Mouse (Mus musculus) urinary bladder, adult 18-20 months (tissue): ENCODE data around the gene Zfp326.
A peak's percentile ranks its signal among the peaks of the same experiment; 100 is the strongest.

Experiments
- DNase-seq, 2 experiments: peaks; one replicate each; pipeline ENCODE4 v3.0.0; 2022; ENCODE audit warnings: low spot score in 2 of 2, mixed read lengths in 2 of 2

Zfp326 gene

DNA sequence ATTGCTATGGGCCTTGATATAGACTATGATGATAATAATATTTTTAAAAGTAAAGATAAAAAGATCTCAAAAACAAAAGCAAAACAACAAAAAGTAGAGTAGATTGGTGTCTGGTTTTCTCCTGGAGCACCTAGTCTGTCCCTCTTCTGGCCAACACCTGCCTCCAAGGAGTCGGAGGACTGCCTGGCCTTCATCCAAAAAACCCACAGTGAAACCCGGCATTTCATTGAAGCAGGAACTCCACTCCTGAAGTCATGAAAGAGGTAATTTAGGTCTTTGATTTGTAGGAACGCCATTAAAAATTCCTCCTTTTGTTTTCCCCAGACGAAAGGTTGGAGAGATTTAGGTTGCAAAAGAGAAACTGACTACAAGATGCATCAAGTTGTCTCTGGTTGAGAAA lies 8.9 kb upstream of the Zfp326 start:
- DNase-seq, result no peak

- DNase-seq, result no peak
These were observed 8.4 kb upstream of the Zfp326 start for GRCm38 (mm10) chr5:105867841-105868447.

GRCm38 (mm10) chr5:105868593-105868992 lies 7.8 kb upstream of the Zfp326 start:
- peak; percentile 57 to 68 for DNase-seq

- DNase-seq, result no peak
These were observed 6.6 kb upstream of the Zfp326 start for GRCm38 (mm10) chr5:105869739-105870138.

GRCm38 (mm10) chr5:105871140-105871539 lies 5.2 kb upstream of the Zfp326 start:
- DNase-seq, result no peak

DNA sequence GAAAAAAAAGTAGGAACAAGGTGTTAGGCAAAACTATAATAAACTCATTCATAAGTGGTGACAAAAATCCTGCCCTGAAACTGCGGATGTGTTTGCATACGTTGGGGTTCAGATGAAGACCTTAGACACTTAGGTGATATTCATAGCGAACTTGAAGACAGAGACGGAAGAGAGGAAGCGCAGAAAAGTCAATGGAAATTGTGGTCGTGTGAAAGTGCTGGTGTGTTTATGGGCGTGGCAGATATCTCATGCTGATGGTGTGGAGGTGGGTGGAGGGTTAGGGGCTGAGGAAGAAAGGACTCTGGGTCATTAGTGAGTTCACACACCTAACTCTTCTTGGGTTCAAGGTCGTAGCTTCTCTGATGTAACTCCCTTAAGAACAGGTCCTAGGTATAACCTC lies 4.2 kb upstream of the Zfp326 start:
- no peak for DNase-seq

DNA sequence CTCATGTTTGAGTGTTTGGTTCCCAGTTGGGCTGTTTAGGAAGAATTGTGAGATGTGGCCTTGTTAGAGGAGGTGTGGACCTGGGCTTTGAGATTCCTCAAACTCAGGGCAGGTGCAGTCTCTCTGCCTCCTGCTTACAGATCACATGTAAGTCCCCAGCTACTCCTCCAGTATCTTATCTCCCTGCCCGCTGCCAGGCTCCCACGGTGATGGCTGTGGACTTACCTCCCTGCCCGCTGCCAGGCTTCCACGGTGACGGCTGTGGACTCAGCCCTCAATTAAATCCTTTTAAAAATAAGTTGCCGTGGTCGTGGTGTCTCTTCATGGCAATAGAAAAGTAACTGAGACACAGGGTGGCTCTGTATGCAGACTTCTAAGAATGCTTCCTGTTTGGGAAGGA lies 3.4 kb upstream of the Zfp326 start:
- no peak for DNase-seq

DNA sequence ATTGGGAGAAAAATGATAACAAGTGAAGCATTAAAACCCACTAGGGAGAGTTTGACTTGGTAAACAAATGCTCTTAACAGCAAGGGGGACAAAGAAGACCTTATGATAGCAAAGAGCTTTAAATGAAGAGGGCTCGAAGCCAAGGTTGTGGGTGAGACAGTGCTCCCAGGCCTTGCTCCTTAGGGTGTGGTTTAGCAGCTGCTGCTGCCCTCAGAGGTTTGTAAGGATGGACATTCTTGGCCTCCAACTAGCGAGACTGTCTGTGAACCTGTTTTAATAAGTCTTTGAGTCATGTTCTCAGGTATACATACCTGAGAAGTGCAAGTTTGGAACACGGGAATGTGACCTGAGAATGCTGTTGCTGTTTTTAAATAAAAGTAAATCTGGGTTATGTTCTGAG lies 2.6 kb upstream of the Zfp326 start:
- DNase-seq, result no peak

- no peak for DNase-seq
These were observed 1.9 kb upstream of the Zfp326 start for GRCm38 (mm10) chr5:105874476-105874875.

DNA sequence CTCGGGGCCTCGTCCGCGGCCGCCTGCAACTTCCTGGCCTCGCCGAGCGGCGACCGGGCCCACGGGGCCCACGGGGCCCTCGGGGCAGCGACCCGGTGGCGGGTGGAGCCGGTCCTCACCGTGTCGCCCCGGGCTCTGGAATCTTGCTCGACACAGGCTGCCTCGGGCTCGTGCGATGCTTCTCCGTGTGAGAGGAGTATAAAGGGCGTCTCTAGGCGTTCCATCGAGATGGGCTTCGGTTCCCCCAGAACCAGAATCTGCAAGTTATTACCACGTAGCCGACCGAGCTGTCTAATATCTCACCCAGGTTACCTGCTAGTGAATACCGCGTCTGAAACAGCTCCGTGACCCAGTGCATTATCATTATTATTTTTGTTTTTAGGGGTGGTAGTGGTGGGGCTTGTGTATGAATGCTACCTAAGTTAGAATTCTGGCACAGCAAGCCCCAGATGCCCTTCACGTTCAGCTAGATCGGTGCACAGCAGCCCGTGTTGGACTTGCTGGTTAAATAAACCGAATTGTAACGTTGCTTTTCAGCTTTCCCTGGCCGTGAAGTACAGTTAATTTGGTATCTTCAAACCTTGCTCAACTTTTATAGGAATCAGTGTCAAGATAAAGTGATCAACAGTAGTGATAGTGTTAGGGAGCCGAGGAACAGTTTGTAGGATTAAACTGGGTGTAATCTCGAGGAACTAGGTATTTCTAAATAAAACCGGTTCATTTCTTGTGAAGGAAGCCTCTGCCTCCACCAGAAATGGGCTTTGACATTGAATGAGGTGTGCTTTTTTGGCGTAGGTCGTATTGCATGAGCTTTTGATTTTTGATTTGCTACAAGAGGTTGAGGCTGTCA lies 785 bp downstream of the Zfp326 start:
- DNase-seq, result peak in 1 of 2 experiments; percentile 31

- DNase-seq, result no peak
These were observed 11.0 kb downstream of the Zfp326 start for GRCm38 (mm10) chr5:105887317-105887716.

DNA sequence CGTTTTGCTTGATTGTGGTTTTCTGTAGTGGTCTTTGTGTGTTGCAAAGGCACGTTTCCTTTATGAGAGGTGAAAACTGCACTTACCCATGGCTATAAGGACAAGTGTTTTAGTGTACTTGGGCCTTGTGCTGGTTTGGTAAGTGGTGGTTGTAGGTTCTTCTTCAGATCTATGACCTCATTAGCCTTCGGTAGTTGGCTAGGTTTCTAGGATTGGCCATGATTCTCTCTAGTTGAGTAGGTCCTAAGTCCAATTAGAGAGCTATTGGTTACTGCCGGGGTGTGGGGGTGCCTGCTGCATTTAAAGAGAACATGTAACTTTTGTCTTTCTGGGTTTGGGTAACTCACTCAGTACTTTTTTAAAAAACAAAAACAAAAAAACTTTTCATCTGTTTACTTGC lies 21.8 kb downstream of the Zfp326 start:
- DNase-seq, result no peak

GRCm38 (mm10) chr5:105909209-105909608 lies 32.8 kb downstream of the Zfp326 start:
- DNase-seq, result no peak

DNA sequence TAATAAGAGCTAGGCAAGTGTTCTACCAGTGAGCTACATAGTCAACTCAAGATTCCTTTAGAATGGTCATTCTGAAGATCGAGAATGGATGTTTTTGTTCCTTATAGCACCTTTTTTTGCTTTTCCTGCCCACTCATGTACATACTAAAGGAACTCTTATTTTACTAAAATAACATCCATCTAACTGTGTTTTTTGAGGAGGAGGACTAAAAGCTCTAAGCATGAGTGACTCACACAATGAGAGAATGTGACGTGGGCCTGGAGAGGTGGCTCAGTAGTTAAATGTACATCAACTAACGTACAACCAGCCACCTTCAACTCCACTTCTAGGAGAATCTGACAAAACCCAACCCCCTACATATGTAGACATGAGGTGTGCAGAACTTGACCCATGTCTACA lies 33.3 kb downstream of the Zfp326 start:
- DNase-seq, result no peak

GRCm38 (mm10) chr5:105911498-105911897 lies 35.1 kb downstream of the Zfp326 start:
- no peak for DNase-seq

DNA sequence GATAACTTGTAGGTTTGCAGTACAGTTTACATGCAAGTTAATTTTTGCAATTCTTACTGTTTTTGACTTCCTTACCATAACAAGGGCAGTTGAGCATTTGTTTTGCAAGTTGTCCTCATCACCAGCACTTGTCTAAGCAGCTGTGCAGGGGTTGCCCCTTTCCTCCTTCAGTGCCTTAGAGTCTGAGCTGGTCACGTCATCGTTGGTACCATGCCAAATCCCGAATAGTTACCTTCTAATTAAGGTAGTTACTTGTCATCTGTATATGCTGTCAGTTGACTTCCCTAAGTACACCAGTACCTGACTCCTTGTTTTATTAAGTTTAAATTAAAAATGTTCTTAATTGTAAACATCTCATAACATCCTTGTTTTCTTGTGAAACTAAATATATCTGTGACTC lies 41.0 kb downstream of the Zfp326 start:
- no peak for DNase-seq

DNA sequence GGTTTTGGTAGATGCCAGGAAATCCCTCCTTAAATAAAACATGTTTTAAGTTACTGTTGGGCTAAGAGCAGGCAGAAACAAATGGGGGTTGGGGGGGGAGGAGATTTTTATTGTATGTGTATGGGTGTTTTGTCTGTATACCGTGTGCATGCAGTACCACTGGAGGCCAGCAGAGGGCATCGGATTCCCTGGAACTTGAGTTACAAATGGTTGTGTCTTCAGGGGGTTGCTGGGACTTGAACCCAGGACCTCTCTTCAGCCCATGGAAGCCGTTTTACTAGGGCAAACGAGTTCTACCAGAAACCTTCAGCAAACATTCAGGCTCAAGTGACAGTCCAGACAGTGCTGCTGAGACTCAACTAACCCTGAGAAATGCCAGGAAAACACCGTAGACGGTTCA lies 41.9 kb downstream of the Zfp326 start:
- DNase-seq, result no peak

DNA sequence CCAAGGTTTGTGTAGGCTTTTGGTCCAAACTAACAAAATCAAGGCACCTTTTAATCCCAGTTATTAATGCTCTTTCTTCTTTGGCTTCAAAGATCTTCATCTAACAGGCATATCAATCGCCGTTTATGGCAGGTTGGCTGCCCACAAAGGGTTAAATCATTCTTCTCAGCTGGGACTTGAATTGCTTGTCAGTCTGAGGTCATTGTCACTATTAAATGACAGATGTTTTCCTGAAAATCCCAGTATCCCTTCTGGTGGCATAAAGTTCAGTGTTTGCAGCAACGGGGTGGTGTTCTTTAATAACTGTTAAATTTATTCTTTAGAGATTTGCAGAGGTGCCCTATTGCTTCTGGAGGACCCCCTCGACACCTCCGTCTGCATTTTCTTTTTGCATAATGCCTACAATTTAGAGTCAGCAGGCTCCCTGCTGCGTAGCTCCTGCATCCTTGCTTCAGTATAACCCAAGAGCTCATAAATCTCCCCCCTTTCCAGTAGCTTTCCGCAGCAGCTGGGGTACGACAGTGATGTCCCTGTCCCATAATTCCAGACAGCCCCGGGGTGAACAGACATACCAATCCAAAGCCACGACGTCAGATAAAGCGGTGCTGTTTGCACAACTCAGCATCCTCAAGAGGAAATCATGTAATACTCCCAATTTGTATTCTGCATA lies 46.6 kb downstream of the Zfp326 start:
- no peak for DNase-seq

DNA sequence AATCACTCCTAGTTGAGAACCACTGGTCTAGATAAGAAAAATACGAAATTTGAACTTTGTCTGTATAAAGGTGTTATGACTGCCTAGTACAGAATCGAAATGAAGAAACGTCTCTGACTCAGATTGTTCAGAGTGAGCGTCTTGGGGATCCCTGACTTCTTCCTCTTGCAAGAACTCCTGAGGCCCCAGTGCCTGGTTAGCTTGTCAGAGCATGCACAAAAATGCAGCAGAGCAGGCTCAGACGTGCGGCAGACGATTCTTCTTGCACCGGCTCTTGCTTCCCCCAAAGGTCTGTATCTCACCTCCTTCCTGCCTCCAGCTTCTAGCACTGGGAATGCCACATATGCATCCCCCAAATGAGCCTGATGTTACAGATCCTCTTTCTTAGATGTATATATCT lies 48.0 kb downstream of the Zfp326 start:
- peak; percentile 42 to 55 for DNase-seq

DNA sequence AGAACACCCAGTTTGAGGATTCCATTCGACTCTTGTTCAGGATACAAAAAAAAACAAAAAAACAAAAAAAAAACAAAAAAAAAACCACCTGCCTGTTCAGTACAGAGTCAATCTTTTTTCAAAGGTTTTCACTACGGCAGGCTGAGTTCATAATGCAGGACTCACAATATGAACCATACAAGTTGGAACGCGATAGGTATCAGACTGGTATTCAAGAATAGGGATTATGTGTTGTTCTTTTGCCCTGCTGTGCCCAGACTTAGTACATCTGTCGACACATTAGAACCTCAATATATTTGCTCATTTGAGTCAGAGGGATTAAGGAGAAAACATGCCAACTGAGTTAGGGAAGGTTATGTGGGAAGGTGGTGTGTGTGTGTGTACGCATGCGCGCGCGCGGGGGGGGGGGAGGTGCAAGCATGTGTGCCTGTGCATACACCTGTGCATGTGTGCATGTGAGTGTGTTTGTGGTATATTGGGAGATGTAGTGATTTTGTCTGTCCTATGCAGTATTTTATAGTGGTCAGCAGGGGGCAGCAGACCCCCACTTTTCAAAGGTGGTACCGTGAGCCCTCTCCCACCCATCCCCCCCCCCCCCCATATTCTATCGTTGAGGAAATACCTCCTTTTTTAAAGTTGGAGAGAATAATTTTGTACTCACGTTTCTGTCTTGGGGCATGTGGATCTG lies 49.3 kb downstream of the Zfp326 start:
- no peak for DNase-seq

GRCm38 (mm10) chr5:105930282-105930681 lies 53.9 kb downstream of the Zfp326 start:
- no peak for DNase-seq

DNA sequence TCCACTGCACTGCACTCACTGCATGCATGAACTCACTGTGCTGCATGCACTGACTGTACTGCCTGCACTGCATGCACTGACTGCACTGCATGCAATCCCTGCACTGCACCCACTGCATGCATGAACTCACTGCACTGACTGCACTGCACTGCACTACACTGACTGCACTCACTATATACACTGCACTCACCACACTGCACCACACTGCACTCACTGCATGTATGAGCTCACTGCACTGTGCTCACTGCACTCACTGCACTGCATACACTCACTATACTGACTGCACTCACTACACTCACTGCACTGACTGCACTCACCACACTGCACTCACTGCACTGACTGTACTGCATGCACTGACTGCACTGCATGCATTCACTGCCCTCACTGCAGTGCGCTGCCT lies 56.0 kb downstream of the Zfp326 start:
- no peak for DNase-seq
